Mouse (Mus musculus): ENCODE measurements around the gene Adcy4. TPM values are rescaled to one million over a fixed set of nuclear protein-coding genes. Genes with fewer than 3 reads are reported as not detected.

Gene Adcy4
- total and polyA plus RNA-seq, 2 experiments from 2014 or later = 2.8 to 5.8 TPM

GRCm38 (mm10) chr14:55768555-55768954 is 15.3 kb downstream of the Adcy4 start:
- H3K27ac ChIP-seq = no peak overlapping the region
- H3K9me3 ChIP-seq (ENCODE audit: low read length) = no peaks in the 10 kb centered on the region
- DNase-seq (ENCODE audit: low spot score) (no peak), ATAC-seq (no peak)
- no peak overlapping the region for H3K4me3 ChIP-seq (ENCODE audit: low read length)
- no peak for TF ChIP-seq CTCF (IDR thresholded peaks at IDR 0.05; ENCODE audit: low read depth)
- 88% methylated on average over 6 of the region's 6 CpGs for WGBS
- H3K36me3 ChIP-seq (ENCODE audit: insufficient read depth, low read length) = no peaks in the 10 kb centered on the region
- H3K4me2 ChIP-seq (ENCODE audit: low read depth, low read length) = no peak overlapping the region; the same call in 1 of the 2 replicates
- H3K4me1 ChIP-seq (ENCODE audit: insufficient read depth, low read length) = peaks cover 3% of the 10 kb centered on the region; the same call in 1 of the 2 replicates
- H3K9ac ChIP-seq (replicated peaks; ENCODE audit: low read length) = no peak overlapping the region
- H3K27me3 ChIP-seq (ENCODE audit: insufficient read depth, low read length) = peaks cover 16% of the 10 kb centered on the region; the same call in 1 of the 2 replicates

- peak; percentile 80 for ATAC-seq
- Histone ChIP-seq H3K36me3 (ENCODE audit: insufficient read depth, low read length) (no peaks in the 10 kb centered on the region), H3K4me1 (ENCODE audit: insufficient read depth, low read length) (peaks cover 5% of the 10 kb centered on the region; the same call in 1 of the 2 replicates), H3K27me3 (ENCODE audit: insufficient read depth, low read length) (peaks cover 16% of the 10 kb centered on the region), H3K4me3 (ENCODE audit: low read length) (peak overlapping the region; percentile 35), H3K9me3 (ENCODE audit: low read length) (no peaks in the 10 kb centered on the region), H3K9ac (replicated peaks; ENCODE audit: low read length) (peak overlapping the region; percentile 48), H3K4me2 (ENCODE audit: low read depth, low read length) (peak overlapping the region; percentile 64), H3K27ac (0 out of 2 replicates have a peak overlapping the region, but pooled peaks have one; percentile 26)
- peak; percentile 74 for DNase-seq (ENCODE audit: low spot score)
- TF ChIP-seq CTCF (IDR thresholded peaks at IDR 0.05; ENCODE audit: low read depth) = peak; percentile 69
- 13% methylated on average over 52 of the region's 52 CpGs for WGBS
Measured at GRCm38 (mm10) chr14:55767519-55768414, 16.1 kb downstream of the Adcy4 start.

GRCm38 (mm10) chr14:55765696-55766095 is 18.2 kb downstream of the Adcy4 start, which contains the start of gene Ltb4r1:
Gene Ltb4r1, plus strand, starts transcription at chr14:55765962.
- ATAC-seq (no peak), DNase-seq (ENCODE audit: low spot score) (no peak)
- H3K27ac ChIP-seq = no peak within 1 kb of the TSS
- H3K9me3 ChIP-seq (ENCODE audit: low read length) = no peaks in the 10 kb centered on the region
- H3K36me3 ChIP-seq (ENCODE audit: insufficient read depth, low read length) = no peaks in the 10 kb centered on the region
- H3K4me2 ChIP-seq (ENCODE audit: low read depth, low read length) = no peak within 1 kb of the TSS
- TF ChIP-seq CTCF (IDR thresholded peaks at IDR 0.05; ENCODE audit: low read depth) = no peak
- H3K4me1 ChIP-seq (ENCODE audit: insufficient read depth, low read length) = peaks cover 10% of the 10 kb centered on the region; the same call in 1 of the 2 replicates
- H3K4me3 ChIP-seq (ENCODE audit: low read length) = no peak within 1 kb of the TSS
- H3K27me3 ChIP-seq (ENCODE audit: insufficient read depth, low read length) = peaks cover 16% of the 10 kb centered on the region
- WGBS = 73% methylated on average over 4 of the region's 4 CpGs
- H3K9ac ChIP-seq (replicated peaks; ENCODE audit: low read length) = no peak within 1 kb of the TSS

GRCm38 (mm10) chr14:55763166-55763565 is 20.7 kb downstream of the Adcy4 start:
- Histone ChIP-seq H3K4me3 (ENCODE audit: low read length) (no peak overlapping the region), H3K9me3 (ENCODE audit: low read length) (no peaks in the 10 kb centered on the region), H3K27me3 (ENCODE audit: insufficient read depth, low read length) (peaks cover 6% of the 10 kb centered on the region), H3K4me2 (ENCODE audit: low read depth, low read length) (peak overlapping the region; percentile 86; the same call in 1 of the 2 replicates), H3K9ac (replicated peaks; ENCODE audit: low read length) (no peak overlapping the region), H3K27ac (no peak overlapping the region), H3K36me3 (ENCODE audit: insufficient read depth, low read length) (no peaks in the 10 kb centered on the region), H3K4me1 (ENCODE audit: insufficient read depth, low read length) (peaks cover 10% of the 10 kb centered on the region; the same call in 1 of the 2 replicates)
- DNase-seq (ENCODE audit: low spot score) = no peak
- no peak for TF ChIP-seq CTCF (IDR thresholded peaks at IDR 0.05; ENCODE audit: low read depth)
- ATAC-seq = no peak
- WGBS = 64% methylated on average over 7 of the region's 7 CpGs

- WGBS = 1% methylated on average over 74 of the region's 77 CpGs
Measured at GRCm38 (mm10) chr14:55762001-55762821, 21.7 kb downstream of the Adcy4 start.

GRCm38 (mm10) chr14:55761163-55761562 is 22.7 kb downstream of the Adcy4 start, which contains the start of gene Ltb4r2:
Gene Ltb4r2, plus strand, starts transcription at chr14:55761428.
- DNase-seq (ENCODE audit: low spot score) = no peak
- H3K9me3 ChIP-seq (ENCODE audit: low read length) = no peaks in the 10 kb centered on the region

More at GRCm38 (mm10) chr14:55762001-55762821, 21.7 kb downstream of the Adcy4 start:
- Histone ChIP-seq H3K9ac (replicated peaks; ENCODE audit: low read length) (peak overlapping the region; percentile 65), H3K27me3 (ENCODE audit: insufficient read depth, low read length) (peaks cover 6% of the 10 kb centered on the region), H3K4me3 (ENCODE audit: low read length) (peak overlapping the region; percentile 47), H3K36me3 (ENCODE audit: insufficient read depth, low read length) (no peaks in the 10 kb centered on the region), H3K4me2 (ENCODE audit: low read depth, low read length) (peak overlapping the region; percentile 86), H3K9me3 (ENCODE audit: low read length) (no peaks in the 10 kb centered on the region), H3K4me1 (ENCODE audit: insufficient read depth, low read length) (peaks cover 7% of the 10 kb centered on the region; the same call in 1 of the 2 replicates), H3K27ac (peak overlapping the region; percentile 65)
- peak; percentile 16; the same call in 1 of the 2 replicates for TF ChIP-seq CTCF (IDR thresholded peaks at IDR 0.05; ENCODE audit: low read depth)
- ATAC-seq (peak; percentile 75), DNase-seq (ENCODE audit: low spot score) (peak; percentile 66)

More at GRCm38 (mm10) chr14:55761163-55761562, 22.7 kb downstream of the Adcy4 start, which contains the start of gene Ltb4r2:
- Histone ChIP-seq H3K4me2 (ENCODE audit: low read depth, low read length) (peak within 1 kb of the TSS; percentile 86), H3K4me3 (ENCODE audit: low read length) (peak within 1 kb of the TSS; percentile 47), H3K4me1 (ENCODE audit: insufficient read depth, low read length) (peaks cover 7% of the 10 kb centered on the region; the same call in 1 of the 2 replicates), H3K9ac (replicated peaks; ENCODE audit: low read length) (peak within 1 kb of the TSS; percentile 65), H3K27me3 (ENCODE audit: insufficient read depth, low read length) (peaks cover 6% of the 10 kb centered on the region), H3K36me3 (ENCODE audit: insufficient read depth, low read length) (no peaks in the 10 kb centered on the region), H3K27ac (peak within 1 kb of the TSS; percentile 65)
- WGBS = 82% methylated on average over 6 of the region's 6 CpGs
- TF ChIP-seq CTCF (IDR thresholded peaks at IDR 0.05; ENCODE audit: low read depth) = no peak
- no peak for ATAC-seq

All from hindbrain, postnatal 0 days (tissue).